Mouse (Mus musculus): ENCODE data around the gene Gpr61.

DNA sequence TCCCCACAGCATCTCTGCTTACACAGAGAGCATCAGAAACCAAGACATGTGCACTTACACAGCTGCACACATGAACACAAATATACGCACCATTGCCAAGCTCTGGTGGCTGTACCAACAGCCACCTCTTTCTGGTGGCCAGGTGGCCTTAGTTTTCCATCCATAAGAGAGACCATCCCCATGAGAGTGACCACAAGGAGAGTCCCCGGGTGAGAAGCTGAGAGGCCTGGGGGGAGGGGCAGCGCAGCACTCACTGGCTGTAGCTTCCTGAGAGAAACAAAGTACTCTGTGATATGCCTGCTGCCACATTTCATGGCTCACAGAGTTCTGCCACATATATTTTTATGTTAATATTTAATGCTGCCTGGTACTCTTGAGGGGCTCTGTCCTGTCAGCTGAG lies 14.5 kb upstream of the Gpr61 start:
- TF ChIP-seq CTCF (IDR thresholded peaks at IDR 0.05; ENCODE audit: low read depth, low read length): no peak
- TF ChIP-seq GATA1 (IDR thresholded peaks at IDR 0.05; ENCODE audit: borderline replicate concordance, low read length): no peak
- no peak for TF ChIP-seq TAL1 (conservative IDR thresholded peaks at IDR 0.05; ENCODE audit: low read depth, low read length)

Measured in G1E (cell line).